19 mouse cellular contexts compared by ENCODE assay signal in genomic region chr15:32460238-32460637, GRCm38 (mm10).
"Had no signal": no experiment of that assay in that cellular context is flagged by ENCODE, and none has a peak within 500 bp of the region (broad histone marks: within the 10 kb centered on the region; RNA-seq: fewer than 3 reads in every experiment).

No protein-coding gene starts in this region.

- ATAC-seq: midbrain, embryonic 16.5 days had no signal

- H3K4me2 ChIP-seq: lung, embryonic 14.5 days; midbrain, embryonic 12.5 days; neural tube, embryonic 12.5 days; neural tube, embryonic 15.5 days had no signal

- H3K4me3 ChIP-seq: midbrain, embryonic 10.5 days; midbrain, embryonic 12.5 days; myocyte; neural tube, embryonic 12.5 days; neural tube, embryonic 15.5 days had no signal

- H3K27ac ChIP-seq: midbrain, embryonic 10.5 days; midbrain, embryonic 12.5 days; neural tube, embryonic 12.5 days; neural tube, embryonic 15.5 days had no signal

- H3K9ac ChIP-seq: lung, embryonic 14.5 days; midbrain, embryonic 12.5 days; neural tube, embryonic 12.5 days; neural tube, embryonic 15.5 days had no signal

- DNase-seq: lung, adult 18-20 months; lung, embryonic 14.5 days; lung, postnatal 10 days; lung, postnatal 4 days; midbrain, embryonic 14.5 days; retina, postnatal 1 day; right cerebral cortex, adult 18-20 months; right cerebral cortex, postnatal 25 days; right cerebral cortex, postnatal 4 days; spleen, adult 18-20 months; thymus, adult 18-20 months; thymus, postnatal 14 days; thymus, postnatal 36 days had no signal

- H3K27me3 ChIP-seq: midbrain, embryonic 12.5 days; neural tube, embryonic 12.5 days; neural tube, embryonic 15.5 days had no signal

- H3K9me3 ChIP-seq: midbrain, embryonic 10.5 days; midbrain, embryonic 12.5 days; neural tube, embryonic 12.5 days; neural tube, embryonic 15.5 days had no signal

- H3K4me1 ChIP-seq: midbrain, embryonic 10.5 days; midbrain, embryonic 12.5 days; neural tube, embryonic 12.5 days; neural tube, embryonic 15.5 days had no signal

- H3K36me3 ChIP-seq: midbrain, embryonic 10.5 days; midbrain, embryonic 12.5 days; neural tube, embryonic 12.5 days; neural tube, embryonic 15.5 days had no signal
